Mouse (Mus musculus): ENCODE measurements at regions not wholly inside any gene's neighbourhood (a gene's known extent, or its start where the extent isn't known, plus 50 kb on each side); places are given as distances from the start of the nearest gene placed in this dataset.

DNA sequence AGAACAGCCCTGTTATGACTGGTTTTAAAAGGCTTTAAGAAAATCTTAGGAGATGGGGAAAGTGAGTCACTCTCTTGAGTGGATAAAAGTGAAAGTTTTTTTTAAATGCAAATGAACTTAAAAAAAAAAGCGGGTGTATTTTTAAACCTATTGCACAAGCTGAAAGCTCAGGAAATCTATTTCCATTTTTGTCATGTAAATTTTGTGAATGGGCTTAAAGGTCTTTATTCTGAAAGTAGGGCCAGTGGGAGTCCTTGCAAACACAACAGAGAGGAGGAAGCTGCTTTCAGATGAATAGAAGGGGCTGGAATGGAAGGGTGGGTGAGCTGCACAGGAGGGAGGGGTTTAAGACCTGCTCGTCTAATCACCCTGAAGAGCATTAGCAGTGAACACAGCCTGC, 62.9 kb downstream of the Fam84a start:
- DNase-seq (ENCODE audit: low spot score in 2 of 2): no peak

DNA sequence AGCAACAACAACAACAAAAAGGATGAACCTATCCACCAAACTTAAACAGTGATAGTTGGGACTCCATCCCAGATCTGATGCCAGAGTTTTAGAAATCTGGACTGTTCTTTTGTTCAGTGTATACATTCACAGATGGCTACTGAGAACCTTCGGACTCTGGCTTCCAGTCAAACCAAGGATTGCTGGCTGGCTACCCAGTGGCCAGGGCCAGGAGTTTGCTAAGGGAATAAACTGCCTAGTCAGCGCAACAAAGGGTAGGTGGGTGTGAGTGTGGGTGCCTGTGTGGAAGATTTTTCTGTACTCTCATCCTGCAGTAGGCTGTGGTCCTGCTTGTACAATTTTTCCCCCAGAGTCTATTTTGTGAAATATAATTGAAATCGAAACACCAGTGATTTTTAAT, 69.1 kb downstream of the Fam84a start:
- no peak for DNase-seq (ENCODE audit: low spot score in 2 of 2)

DNA sequence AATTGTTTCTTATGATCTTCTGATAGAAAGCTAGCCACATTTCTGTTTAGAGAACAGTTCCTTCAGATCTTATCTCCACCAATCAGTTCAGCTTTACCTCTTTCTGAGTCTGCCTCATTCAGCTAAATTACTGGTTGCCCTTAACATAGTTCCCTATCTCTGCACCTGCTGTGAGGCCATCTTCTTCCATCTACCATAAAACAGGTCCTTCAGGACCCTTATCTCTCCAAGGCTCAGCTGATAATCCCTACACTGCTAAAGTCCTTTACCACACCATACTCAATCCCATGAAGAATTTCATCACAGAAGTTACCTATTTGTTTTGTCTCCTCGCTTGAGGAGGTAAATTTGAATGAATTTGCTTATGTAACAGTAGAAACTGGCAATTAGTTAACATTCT, 72.0 kb downstream of the Fam84a start:
- no peak for DNase-seq (ENCODE audit: low spot score in 2 of 2)

DNA sequence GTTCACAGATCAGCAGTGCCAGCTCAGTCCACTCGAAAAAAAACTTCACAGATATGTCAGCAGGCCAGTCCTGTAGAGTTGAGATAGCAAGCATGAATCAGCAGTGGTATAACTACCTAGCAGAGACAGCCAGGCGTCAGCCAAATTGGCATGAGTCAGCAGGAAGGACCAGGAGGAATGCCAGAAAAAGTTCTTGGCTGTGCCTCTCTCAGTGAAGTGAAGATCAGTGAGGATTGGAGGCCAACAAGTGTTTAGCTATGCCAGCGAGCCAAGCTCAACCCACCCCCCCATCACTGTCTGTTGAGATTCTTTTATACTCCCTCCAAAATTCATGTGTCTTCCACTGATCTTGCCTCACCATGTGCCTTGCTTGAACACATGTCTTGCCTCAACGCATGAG, 82.8 kb downstream of the Fam84a start:
- no peak for DNase-seq (ENCODE audit: low spot score in 2 of 2)

DNA sequence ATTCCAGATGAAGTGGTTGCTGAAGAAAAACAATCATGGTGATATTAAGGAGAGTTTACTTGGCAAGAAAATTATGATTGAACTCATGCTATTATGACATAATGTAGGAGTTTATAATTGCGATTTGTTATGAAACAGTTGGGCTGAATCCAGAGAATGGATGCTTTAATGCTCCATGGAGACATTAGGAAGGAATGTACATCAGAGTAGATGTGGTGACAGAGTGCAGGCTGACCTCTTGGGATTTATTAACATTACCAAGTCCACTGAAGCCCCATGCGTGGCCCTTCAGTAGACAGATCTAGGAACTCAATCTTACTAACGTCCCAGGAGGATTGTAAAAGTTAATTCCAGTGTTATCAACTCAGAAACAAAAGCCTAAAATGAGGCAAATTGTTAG, 86.5 kb downstream of the Fam84a start:
- DNase-seq (ENCODE audit: low spot score in 2 of 2): no peak

DNA sequence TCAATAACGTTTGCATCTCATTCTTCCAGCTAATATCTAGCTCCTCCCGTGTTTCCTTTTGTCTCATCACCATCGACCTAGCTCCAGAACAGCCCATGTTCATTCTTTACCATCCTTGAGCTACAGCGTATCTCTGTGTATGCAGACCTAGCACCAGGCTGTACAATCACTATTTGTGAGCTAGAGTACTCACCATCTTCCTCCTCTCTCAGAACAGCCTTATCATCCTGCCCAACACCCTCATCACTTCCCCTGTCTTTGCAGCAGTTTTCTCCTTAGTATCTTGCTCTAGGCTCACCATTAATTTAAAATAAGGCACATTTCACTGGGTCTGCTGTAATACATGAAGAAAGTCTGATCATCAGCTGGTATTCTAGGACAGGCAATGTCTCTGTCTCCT, 88.6 kb downstream of the Fam84a start:
- DNase-seq (ENCODE audit: low spot score in 2 of 2): no peak

DNA sequence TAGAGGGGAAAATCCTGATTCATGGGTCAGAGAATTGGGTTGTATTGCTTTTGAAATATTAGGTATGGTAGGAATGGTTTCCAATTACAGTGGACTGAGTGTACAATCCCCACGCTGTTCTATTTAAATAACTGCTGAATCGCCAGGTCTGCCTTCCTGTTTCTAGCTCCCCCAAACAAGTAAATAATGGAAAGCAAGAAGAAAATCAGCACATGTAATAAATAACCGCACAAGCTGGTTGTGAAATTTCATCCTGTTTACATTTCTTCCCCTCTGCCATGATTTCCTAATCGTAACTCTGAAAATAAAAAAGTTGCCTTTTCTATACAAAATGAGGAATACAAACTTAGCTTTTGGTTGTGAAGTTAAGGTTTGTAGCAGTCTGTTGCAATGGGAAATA, 95.7 kb downstream of the Fam84a start:
- no peak for DNase-seq (ENCODE audit: low spot score in 2 of 2)

DNA sequence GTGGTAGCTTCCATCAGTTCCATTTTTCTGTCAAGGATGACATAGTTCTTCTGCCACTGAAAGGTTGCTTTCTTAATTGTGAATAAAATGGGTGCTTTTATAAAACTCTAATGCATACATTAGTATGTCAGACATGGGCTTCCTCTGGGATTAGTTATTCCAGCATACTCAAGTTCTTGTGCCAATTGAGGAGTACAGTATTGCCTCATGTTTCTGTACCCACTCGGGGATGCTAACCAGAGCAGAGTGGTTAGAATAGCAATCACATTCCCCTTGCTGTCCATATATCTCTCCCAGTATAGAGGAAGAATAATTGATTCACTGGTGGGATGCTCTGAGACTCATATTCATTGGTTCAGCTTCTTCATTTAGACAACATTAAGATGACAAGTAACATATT, 119.5 kb downstream of the Fam84a start:
- DNase-seq (ENCODE audit: low spot score in 2 of 2): no peak

DNA sequence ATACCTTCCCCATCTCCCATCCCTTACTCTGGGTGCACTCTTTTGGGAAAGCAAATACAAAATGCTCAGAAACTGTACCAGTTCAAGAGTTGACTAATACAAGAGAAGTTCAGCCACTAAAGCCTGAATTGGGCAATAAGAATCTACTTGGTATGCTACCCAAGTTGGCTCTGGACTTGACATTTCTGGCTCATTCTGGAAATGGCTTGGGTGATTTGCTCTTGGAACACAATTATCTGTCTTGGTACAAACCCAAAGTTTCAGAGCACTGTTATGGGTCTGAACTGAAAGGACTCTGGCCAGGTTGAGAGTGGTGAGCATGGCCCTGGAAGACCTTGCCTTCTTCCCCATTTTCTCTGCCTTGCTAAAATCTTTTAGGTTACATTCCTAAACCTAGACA, 136.6 kb downstream of the Fam84a start:
- no peak for DNase-seq (ENCODE audit: low spot score in 2 of 2)

DNA sequence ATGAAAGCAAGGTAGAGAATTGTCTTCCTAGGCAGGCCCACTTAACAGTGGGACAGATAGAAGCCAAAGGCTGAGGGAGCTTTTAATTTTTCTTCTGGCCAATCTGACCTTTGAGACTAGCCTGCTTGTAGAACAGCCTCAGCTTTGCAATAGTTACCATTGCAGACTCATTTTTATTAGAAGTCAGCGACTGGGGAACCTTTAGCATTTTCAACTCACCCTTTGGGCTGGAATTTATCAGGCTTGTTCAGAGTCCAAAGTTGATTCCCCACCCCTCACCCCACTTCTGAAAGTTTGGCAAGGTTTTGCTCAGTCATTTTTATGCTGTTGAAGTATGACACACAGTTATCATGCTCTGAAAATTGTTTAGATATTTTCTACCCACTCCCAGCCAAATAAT, 145.9 kb downstream of the Fam84a start:
- DNase-seq (ENCODE audit: low spot score in 2 of 2): no peak

DNA sequence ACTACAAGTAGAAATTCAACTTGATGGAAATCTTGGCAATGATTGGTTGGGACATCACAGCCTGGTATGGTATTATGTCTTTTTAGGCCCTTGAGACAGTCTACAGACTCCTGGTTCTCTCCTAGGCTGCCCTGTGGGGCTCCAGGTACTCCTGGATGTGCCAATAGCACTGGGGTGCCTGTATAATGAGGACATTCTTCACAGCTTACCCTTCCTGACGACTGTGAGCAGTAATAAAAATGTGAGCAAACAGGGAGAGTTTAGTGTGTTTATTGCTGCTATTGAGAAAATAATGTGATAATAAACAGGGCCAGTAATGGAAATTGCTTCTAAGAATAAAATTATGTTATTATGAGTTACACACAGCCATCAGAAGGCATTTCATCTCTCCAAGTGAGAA, 150.2 kb downstream of the Fam84a start:
- no peak for DNase-seq (ENCODE audit: low spot score in 2 of 2)

DNA sequence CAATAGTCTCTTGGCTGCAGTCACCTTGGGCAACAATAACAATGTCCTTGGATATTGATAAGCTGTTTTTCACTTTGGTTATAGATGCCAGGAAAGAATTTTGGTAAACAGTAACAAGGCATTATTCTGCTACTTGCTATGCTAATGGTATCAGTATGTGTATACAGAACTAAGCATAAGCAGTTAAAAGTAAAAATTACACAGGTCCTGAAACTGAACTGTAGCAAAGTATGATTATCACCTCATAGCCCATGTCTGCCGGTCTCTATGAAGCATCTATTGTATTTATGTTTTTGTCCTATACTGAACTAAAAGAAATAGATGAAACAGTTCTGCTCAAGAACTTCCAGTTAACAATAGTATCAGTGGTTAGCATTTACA, 167.5 kb downstream of the Fam84a start:
- no peak for DNase-seq (ENCODE audit: low spot score in 2 of 2)

DNA sequence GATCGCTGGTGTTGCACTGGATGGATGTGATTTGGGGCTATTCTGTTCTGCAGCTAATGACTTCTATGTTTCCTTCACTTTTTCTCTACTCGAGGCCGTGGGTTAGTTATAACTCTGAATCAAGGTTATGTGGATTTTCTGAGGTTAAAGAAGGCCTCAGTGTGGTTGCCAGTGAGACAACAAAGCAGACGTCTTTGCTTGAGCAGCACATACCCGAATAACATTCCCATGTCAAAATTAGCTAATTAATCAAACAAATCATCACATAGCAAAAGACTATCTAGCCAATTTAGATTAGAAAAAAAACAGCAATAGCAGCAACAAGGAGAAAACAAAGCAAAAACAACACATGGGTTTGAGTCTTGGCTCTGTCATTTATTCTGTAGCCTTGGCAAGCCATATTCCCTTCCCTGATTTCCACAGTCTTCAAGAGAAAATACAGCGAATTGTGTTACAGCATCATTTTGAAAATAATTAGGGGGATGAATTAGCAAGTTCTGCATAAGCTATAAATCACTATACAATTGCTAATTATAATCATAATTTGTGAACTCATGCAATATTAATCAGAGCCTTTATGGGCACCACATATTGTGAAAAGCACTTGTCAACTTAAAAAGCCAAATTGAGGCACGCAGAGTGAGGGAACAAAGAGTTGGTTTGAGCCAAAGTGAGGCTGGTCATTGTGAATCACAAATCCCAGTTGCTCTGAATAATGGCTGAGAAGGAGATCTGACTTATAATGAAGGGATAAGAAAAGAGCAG, 168.0 kb downstream of the Fam84a start:
- no peak for DNase-seq (ENCODE audit: low spot score in 2 of 2)

DNA sequence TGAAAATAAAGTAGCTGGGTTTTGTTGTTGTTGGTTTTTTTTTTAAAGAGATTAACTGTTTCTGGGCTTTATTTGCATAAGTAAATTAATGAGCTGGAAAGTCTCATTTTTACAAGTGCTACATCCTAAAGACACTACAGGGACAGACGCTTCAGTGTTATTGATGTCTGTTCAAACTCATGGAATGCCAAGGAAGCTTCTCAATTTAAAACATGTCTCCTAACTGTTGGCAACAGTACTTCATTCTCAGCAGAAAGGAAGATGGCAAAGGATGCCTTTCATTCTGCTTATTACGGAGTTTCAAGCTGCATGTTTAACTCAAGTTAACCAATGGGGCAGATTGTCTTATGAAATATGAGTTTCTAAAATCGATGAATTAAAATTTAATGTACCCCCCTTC, 187.3 kb downstream of the Fam84a start:
- no peak for DNase-seq (ENCODE audit: low spot score in 2 of 2)

DNA sequence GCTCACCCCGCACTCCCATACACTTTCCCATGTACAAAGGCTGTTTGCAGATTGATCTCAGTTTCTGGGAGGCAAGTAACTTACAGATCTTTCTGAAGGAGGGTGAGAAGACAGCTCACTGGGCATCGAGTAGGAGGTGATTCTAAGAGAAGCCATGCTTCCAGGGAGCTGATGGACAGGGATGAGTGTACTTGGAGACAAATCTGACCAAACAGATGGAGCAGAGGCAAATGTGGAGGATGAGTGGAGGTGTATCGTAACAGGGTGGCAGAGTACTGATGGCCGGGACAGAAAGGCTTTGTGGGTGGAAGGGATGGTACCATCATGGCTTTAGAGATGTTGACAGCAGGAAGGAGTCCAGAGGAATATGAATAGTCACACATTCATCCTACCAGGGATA, 212.4 kb downstream of the Fam84a start:
- no peak for DNase-seq (ENCODE audit: low spot score in 2 of 2)

DNA sequence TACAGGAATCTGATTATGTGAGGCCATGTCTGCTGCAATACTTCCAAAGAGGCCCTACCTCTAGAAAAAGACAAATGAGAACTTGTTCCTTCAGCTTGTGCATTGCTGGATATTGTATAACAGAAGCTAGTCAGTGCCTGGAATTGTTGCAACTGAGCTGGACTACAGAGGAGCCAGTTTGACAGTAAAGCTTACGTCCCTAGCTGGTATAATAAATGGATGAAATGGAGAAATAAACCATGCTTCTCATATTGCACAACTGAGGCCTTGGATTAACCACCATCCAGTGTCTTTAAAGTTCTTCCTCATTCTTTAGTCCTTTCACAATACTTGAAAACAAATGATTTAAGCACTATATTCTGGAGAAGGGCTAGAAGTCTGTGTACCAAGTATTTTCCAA, 230.8 kb downstream of the Fam84a start:
- DNase-seq (ENCODE audit: low spot score in 2 of 2): no peak

DNA sequence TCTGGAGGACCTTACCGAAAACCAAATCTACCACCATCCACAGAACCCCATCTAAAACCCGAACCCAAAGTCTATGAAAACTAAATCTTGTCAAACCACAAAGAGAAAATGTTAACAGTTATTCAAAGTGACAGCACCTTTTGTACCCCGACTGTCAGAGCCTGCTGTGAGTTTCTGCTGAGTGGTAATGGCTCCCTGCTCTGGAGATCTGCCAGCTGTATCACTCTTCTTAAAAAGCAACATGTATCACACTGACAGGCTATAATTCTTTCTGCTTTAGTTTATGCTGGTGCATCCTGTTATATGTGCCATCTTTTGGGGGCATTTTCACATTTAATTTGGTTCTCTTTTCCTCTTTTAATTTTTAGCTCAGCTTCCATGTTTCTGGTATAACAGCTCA, 268.5 kb downstream of the Fam84a start:
- no peak for DNase-seq (ENCODE audit: low spot score in 2 of 2)

DNA sequence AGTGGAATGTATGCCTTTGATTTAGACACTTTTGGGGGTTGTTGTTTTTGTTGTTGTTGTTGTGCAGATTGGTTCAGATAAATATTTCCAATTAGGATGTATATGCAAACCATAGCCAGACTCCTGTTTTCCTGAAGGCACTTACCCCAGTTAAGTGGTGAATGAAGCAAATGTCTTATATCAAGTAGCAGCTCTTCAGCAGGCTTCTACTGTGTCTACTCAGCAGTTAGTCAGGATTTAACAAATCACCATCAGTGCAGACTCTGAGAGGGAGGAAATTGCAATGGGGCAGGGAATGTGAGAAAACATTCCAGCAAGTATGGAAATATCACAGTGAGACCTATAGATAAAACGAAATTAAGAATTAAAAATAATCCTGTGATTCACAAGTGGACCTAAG, 282.7 kb downstream of the Fam84a start:
- DNase-seq (ENCODE audit: low spot score in 2 of 2): no peak

DNA sequence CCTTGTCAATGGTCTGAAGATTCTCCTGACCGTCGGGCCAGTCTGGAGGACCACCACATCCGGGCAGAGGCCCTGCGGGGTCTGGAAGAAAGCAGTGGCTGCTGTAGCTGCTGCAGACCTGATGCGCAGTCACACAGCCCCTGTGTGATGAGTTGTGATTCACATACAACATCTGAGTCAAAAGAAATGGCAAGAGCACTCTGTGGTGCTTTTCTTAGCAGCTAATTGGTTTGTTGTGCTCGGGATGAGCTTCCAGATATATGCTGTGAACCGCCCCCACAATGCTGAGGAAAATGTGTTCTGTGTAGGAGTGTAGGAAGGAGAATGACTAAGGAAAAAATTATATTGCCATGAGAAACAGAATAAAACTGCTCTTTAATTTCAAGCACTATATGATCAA, 290.6 kb downstream of the Fam84a start:
- DNase-seq (ENCODE audit: low spot score in 2 of 2): no peak

DNA sequence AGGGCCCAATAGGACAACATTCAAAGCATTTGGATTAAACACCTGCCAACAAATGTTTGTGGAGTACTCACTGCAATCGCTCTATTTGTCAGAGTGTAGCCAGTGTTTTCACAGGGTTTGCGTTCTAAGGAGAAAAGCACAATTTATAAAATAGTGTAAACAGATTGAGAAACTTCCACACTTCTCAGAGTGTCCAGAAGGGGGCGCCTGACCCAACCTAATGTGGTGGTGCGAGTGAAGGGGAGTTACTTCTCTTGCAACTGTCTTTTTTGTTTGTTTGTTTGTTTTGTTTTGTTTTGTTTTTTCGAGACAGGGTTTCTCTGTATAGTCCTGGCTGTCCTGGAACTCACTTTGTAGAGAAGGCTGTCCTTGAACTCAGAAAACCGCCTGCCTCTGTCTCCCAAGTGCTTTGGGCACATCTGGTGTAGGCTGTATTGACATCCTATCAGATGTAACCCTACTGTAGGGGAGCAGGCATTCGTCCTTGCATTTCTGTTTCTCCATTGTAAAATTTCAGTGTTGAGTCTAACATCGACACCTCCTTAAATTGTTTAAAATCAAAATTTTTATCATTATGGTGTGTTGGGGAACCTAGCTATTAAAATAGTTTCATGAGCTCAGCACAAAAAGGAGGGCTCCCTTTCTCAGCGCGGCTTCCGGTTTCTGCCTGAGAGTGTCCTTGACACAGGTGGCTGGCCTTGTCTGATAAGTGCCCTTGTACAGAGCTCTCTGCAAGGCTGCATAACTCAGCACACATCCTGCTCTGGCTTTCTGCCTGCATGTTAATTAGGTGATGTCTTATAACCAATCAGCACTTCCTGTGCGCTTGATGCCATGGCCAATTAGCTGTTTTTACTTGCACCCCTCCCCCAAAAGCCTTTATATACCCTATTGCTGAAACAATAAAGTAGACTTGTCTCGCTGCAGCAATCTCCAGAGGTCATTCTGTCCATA, 307.0 kb downstream of the Fam84a start:
- DNase-seq (ENCODE audit: low spot score in 2 of 2): peak in 1 of 2 experiments; percentile 28

DNA sequence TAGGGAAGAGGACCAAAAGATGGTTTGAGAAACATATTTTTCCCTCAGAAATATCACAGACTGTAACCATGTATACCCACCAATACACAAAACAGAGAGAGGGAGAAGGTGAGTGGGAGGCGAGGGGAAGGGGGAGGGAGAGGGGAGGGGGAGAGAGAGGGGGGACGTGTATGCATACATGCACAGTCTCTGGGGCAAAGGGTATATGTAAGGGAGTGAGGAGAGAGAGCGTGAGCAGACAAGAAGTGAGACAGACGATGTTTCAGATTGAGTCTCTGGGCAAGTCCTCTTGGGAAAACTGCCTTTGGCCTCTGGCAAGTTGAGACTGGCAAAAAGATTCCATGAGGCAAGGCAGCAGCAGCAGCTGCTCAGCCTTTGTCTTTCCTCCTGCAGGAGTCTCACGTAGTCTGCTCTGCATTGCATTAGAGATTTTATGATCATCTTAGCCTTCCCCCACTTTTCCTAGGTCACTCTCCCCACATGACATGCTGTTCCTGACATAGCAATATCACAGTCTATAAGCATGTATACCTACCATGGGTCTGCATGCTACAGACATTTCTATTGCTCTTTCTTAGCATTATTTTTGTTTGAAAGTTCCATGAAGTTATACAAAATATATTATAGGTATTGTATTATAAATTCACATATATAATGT, 308.3 kb downstream of the Fam84a start:
- DNase-seq (ENCODE audit: low spot score in 2 of 2): no peak

DNA sequence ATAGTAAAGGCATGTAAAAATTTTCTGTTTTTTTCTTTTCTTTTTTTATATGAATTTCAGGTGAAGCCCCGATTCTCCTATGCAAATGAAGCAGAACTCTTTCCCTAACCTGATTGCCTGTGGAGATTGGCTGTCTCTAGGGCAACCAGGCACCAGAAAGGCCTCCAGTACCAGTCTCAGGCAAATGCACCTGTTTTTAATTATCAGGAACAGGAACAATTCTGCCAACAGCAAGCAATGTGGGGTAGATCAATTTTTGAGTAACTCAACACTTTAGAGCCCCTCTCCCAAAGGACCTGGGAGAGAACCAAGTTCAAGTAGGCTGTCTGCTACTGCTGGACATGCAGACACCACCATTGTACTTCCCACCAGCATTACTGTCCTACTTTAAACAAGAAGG, 310.6 kb downstream of the Fam84a start:
- DNase-seq (ENCODE audit: low spot score in 2 of 2): no peak

All from gastrocnemius, postnatal 4 days (tissue).